Mouse (Mus musculus): ENCODE results near the gene 1110012L19Rik.
"Not testable (repeated sequence)": the region's sequence is repeated elsewhere in the genome, so short reads cannot be mapped to it uniquely, and the experiment has no call there.

GRCm38 (mm10) chrX:70369758-70370157, 15.9 kb upstream of the 1110012L19Rik start:
- TF ChIP-seq GATA1, TAL1 (IDR thresholded peaks at IDR 0.05; ENCODE audit: low read length): not testable (repeated sequence)

All from erythroblast, embryonic 14.5 days (primary cell).